Mouse (Mus musculus): ENCODE measurements around the gene Dcdc2a.

Dcdc2a gene

DNA sequence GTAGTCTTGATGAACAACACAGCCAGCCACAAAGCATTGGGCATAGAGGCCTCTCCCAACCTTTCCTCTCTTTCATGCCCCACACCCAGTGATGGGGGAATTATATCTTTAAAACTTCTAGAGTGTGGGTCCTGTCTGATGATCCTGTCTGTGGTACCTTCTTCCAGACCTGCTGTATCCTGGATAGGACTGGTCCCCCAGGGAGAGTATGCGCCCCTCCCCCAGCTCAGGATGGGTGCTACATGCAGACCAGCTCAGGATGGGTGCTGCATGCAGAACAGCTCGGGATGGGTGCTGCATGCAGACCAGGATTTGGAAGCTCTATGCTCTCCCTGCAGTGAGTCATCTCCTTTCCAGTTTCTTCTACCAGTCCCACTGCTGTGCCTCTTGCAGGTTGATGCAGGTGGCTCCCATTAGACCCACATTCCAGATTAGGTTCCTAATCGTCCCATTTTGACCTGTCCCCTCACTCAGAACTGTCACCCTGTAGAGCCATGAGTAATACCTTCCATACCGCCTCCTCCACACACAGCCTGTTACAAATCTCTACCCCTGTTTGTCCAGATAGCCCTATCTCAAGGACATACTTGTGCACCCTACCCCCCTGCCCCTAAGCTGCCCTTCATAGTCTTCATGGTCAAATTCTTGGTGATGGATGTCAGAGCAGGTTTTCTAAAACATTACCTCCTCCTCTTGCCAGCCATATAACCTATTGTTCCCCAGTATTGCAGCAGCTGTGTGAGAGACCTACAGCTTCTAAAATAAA, 122.6 kb downstream of the Dcdc2a start:
- DNase-seq (ENCODE audit: low spot score): no peak

DNA sequence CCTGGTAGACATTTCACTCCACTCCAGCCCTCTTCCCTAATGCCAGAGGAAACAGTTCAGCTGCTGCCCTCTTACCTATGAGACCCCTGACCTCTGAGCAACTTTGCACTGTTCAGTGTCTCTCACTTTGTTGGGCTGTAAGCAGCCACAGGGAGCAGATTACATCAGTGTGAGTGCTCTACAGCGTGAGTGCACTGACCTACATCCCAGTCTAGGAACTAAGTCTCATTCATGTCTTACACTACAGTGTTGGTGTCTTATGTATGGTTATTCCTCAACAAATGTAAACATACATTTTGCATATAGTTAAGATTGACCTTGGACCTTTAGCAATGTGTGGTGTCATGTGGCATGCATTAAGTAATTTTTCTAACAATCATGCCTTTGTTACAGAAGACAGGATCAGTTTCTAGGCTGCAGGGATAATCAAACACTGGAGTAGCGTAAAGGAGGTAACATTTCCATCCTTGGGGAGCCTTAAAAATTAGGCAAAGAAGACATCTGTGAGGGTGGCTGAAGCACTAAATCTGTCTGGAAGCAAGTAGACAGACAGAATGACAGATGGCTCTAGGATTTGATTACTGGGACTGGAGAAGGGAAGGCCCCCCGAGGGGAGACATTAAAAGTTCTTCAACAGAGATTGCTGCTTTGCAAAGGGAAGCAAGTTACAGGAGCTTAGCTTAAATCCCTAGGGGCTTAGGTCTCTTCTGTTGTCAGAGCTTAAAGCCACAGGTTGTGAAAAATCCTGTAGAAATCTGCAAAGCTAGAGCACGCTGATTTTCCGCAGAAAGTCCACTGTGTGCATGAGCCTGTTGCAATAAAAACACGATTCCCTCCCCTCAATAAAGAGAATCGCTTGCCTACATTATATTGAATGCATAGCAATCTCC, 130.9 kb downstream of the Dcdc2a start:
- DNase-seq (ENCODE audit: low spot score): no peak

GRCm38 (mm10) chr13:25187326-25187710, 131.5 kb downstream of the Dcdc2a start:
- DNase-seq (ENCODE audit: low spot score): no peak

GRCm38 (mm10) chr13:25189419-25190144, 133.8 kb downstream of the Dcdc2a start:
- DNase-seq (ENCODE audit: low spot score): no peak

DNA sequence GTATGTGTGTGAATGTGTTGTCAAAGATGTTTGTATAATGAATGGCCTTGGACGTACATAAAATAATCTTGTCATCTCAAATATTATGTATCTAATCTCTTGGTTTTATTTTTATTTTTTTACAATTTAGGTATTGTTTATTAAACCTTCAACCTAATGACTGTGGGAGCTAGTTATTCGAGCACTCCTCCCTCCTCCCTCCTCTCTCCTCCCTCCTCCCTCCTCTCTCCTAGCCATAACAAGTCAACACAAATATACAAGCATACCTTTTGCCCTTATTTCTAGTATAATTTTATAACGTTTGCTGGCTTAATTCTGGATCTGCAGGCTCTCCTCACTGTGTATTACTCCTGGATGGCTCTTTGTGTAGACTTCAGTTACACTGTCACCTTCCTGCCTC, 134.4 kb downstream of the Dcdc2a start:
- DNase-seq (ENCODE audit: low spot score): no peak

- DNase-seq (ENCODE audit: low spot score): no peak
These were observed 139.9 kb downstream of the Dcdc2a start for GRCm38 (mm10) chr13:25195706-25196105.

DNA sequence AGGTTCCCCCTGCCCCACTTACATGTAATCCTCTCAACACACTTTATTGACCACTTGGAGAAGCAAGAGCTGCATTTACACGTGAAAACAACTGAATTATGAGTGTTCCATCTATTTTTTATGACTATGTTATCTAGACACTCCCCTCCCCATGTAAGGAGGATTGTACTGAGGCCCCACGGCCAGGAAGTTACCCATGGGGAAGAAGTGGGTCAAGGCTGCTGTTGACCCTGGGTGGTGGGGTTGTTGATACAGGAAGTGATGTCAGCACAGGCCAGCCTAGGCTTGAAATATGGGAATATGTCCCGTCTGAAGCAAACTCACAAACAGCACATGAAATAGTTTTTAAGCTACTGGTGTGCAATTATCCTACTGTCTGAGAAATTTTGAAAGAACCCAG, 144.1 kb downstream of the Dcdc2a start:
- DNase-seq (ENCODE audit: low spot score): no peak

GRCm38 (mm10) chr13:25206950-25207349, 151.1 kb downstream of the Dcdc2a start:
- no peak for DNase-seq (ENCODE audit: low spot score)

GRCm38 (mm10) chr13:25218394-25218793, 162.6 kb downstream of the Dcdc2a start:
- DNase-seq (ENCODE audit: low spot score): no peak

GRCm38 (mm10) chr13:25220186-25220787, 164.5 kb downstream of the Dcdc2a start:
- no peak for DNase-seq (ENCODE audit: low spot score)

- no peak for DNase-seq (ENCODE audit: low spot score)
These were observed 196.1 kb downstream of the Dcdc2a start for GRCm38 (mm10) chr13:25251893-25252292.

- DNase-seq (ENCODE audit: low spot score): no peak
These were observed 198.9 kb downstream of the Dcdc2a start for GRCm38 (mm10) chr13:25254478-25255263.

DNA sequence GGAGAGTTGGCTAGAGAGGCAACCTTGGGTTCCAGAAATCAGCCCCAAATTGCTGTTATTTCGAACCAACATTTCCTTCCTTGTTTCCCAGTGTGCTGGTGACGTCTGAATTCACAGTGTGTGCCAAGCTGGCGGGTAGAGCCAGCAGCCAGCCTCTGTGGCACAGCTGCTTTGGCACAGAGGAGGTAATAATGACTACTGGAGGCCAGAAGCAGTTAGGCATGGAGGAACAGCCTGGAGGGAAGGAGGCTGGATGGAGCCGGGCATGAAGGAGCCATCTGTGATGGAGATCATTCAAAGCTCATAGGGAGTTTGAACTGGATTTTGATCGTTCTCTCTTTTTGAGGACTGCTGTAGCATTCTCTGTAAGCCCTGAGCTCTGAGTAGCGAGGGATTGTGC, 201.8 kb downstream of the Dcdc2a start:
- DNase-seq (ENCODE audit: low spot score): no peak

Data from spleen, adult 12 weeks (tissue).